Mouse (Mus musculus): ENCODE measurements around the gene Htr1a. TPM values are rescaled to one million over a fixed set of nuclear protein-coding genes. Genes with fewer than 3 reads are reported as not detected.
A peak's percentile ranks its signal among the peaks of the same experiment; 100 is the strongest.

The Htr1a gene
- polyA plus RNA-seq (2014; fragmentation: Nextera tagmentation; extraction: Ambion mirVana) = 3.9 and 4.8 TPM in 2 replicates

DNA sequence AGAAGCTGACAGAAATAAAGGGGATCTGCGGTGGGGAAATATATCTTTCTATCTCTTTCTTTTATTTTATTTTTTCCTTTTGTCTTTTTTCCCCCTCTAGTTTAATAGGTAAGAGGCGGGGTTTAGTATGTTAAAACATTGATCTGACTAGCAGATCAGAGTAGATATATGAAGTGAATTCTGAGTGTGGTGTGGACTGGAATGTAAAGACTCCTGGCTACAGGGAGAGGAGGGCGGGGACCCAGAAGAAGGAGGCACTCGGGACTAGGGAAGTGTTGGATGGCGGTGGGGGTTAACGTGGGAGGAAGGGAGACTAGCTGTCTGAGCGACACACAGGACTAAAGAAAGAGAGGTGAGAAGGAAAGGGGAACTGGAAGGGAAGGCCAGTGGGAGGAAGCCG is at the start of gene Htr1a:
TSS of gene Htr1a (plus strand) at position 301 of the 400 bp plus-strand sequence.
- Histone ChIP-seq H3K9ac (replicated peaks; ENCODE audit: low read depth, low read length) (peak within 1 kb of the TSS; percentile 37; the same call in 1 of the 2 replicates), H3K27me3 (ENCODE audit: control insufficient read depth, insufficient read depth, low read length) (peaks cover 24% of the 10 kb centered on the region), H3K9me3 (ENCODE audit: control insufficient read depth, low read length) (no peaks in the 10 kb centered on the region), H3K4me3 (ENCODE audit: low read depth, low read length) (peak within 1 kb of the TSS; percentile 39), H3K36me3 (ENCODE audit: control insufficient read depth, insufficient read depth, low read length) (no peaks in the 10 kb centered on the region), H3K27ac (ENCODE audit: low read depth, low read length) (no peak within 1 kb of the TSS), H3K4me1 (ENCODE audit: control insufficient read depth, insufficient read depth, low read length) (0 out of 2 replicates have a peak, but pooled peaks cover 5% of the 10 kb centered on the region), H3K4me2 (ENCODE audit: low read depth, low read length) (peak within 1 kb of the TSS; percentile 77)
- no peak for ATAC-seq (ENCODE audit: low read depth)
- 6% methylated on average over 8 of the region's 8 CpGs for WGBS

DNA sequence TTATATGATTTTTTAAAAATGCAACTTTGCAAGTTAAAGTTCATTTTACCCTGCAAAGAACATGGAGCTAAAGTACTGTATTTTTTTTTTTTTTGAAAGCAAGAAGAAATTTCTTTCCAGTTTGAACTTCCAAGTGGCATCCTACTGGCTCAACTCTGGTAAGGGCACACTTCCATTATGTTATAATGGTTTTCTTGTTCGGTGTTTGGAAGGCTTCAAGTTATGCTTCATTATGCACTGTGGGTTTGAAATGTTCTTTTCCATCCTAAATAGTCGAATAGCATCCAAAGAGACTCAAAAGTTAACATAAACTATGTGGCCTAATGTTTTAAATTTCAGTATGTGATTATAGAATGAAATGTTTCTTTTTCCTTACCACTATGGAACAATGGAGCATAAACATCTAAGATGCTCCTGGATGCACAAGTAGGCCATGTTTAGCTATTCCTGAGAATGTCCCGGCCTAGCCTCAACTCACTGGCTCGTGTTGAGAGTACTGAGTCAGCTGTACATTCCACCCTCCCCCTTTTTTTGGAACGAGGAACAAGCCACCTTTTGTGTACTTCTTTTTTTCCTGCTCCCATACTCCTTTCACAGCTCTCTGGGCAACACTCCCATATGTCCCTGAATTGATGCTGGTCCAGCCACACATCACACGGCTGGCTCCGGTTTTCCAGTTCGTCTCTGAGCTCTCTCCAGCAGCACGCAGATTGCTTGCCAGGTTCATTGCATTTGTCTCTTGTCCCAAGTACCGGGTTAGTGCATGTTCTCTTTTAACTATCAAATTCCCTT is 31.7 kb upstream of the Htr1a start:
- WGBS = 74% methylated on average over 10 of the region's 10 CpGs
- H3K4me2 ChIP-seq (ENCODE audit: low read depth, low read length) = no peak overlapping the region
- H3K27me3 ChIP-seq (ENCODE audit: control insufficient read depth, insufficient read depth, low read length) = no peaks in the 10 kb centered on the region
- no peaks in the 10 kb centered on the region for H3K36me3 ChIP-seq (ENCODE audit: control insufficient read depth, insufficient read depth, low read length)
- H3K4me1 ChIP-seq (ENCODE audit: control insufficient read depth, insufficient read depth, low read length) = no peaks in the 10 kb centered on the region
- ATAC-seq (ENCODE audit: low read depth) = peak; percentile 34; the same call in 1 of the 2 replicates
- H3K27ac ChIP-seq (ENCODE audit: low read depth, low read length) = no peak overlapping the region
- H3K4me3 ChIP-seq (ENCODE audit: low read depth, low read length) = no peak overlapping the region
- no peak overlapping the region for H3K9ac ChIP-seq (replicated peaks; ENCODE audit: low read depth, low read length)
- H3K9me3 ChIP-seq (ENCODE audit: control insufficient read depth, low read length) = no peaks in the 10 kb centered on the region

DNA sequence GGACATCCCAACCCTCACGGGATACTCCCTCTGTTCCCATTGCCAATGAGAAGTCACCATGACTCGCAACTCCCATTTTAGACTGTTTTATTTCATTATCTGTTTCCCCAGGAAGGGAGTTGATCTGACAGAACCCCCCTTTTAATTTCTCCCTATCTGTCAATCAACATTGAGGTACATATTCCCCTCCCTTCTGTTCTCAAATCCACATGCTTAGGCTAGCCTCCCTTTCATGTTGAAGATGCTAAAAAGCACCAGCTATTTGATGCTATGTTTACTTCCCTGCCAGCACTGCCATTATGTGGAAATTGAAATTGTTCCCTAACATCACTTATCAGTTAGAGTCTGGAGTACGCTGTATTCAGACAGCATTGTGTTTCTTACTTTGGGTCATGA is 31.1 kb upstream of the Htr1a start:
- 91% methylated on average over 3 of the region's 3 CpGs for WGBS
- Histone ChIP-seq H3K27ac (ENCODE audit: low read depth, low read length) (no peak overlapping the region), H3K9me3 (ENCODE audit: control insufficient read depth, low read length) (no peaks in the 10 kb centered on the region), H3K9ac (replicated peaks; ENCODE audit: low read depth, low read length) (no peak overlapping the region), H3K4me1 (ENCODE audit: control insufficient read depth, insufficient read depth, low read length) (no peaks in the 10 kb centered on the region), H3K36me3 (ENCODE audit: control insufficient read depth, insufficient read depth, low read length) (no peaks in the 10 kb centered on the region), H3K4me2 (ENCODE audit: low read depth, low read length) (no peak overlapping the region), H3K4me3 (ENCODE audit: low read depth, low read length) (no peak overlapping the region), H3K27me3 (ENCODE audit: control insufficient read depth, insufficient read depth, low read length) (no peaks in the 10 kb centered on the region)
- ATAC-seq (ENCODE audit: low read depth) = no peak

DNA sequence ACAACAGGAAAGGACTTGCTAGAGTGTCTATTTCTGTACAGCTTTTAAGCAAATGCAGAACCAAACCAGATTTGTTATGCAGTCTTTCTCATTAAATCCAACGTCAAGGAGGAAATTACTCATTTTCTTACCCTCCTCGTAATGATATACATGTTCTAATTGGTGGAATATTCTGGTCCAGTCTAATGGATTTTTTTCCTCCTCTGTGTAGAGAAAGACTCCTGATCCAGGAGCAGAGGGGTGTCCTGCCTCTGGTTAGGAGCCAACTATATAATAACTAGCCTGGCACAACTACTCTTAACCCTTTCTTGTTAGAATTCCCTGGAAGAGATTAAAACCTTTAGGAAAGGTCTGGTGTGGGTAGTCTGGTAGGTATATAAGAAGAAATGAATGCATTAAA is 10.3 kb upstream of the Htr1a start:
- ATAC-seq (ENCODE audit: low read depth) = no peak
- Histone ChIP-seq H3K27me3 (ENCODE audit: control insufficient read depth, insufficient read depth, low read length) (no peaks in the 10 kb centered on the region), H3K27ac (ENCODE audit: low read depth, low read length) (no peak overlapping the region), H3K9ac (replicated peaks; ENCODE audit: low read depth, low read length) (no peak overlapping the region), H3K4me3 (ENCODE audit: low read depth, low read length) (no peak overlapping the region), H3K4me1 (ENCODE audit: control insufficient read depth, insufficient read depth, low read length) (no peaks in the 10 kb centered on the region), H3K4me2 (ENCODE audit: low read depth, low read length) (no peak overlapping the region), H3K36me3 (ENCODE audit: control insufficient read depth, insufficient read depth, low read length) (no peaks in the 10 kb centered on the region), H3K9me3 (ENCODE audit: control insufficient read depth, low read length) (no peaks in the 10 kb centered on the region)
- WGBS = 80% methylated on average over 2 of the region's 2 CpGs

DNA sequence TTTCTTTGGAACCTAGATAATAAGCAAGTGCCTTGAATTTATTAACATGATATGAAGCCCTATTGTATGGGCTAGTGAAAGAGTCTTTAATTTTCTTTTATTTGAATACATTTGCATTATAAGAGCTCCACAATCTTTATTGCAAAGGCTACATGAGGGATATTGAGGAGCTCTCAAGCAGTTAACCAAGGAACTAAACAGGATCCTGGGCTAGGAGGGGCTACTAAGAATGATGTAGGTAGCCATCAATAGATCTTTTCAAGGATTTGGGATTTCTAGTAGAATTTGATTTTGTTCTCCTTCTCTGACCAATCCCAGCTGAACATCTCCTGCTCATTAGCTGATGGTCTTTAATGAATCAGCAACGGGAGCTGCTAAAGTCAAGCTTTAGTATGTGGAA is 9.8 kb upstream of the Htr1a start:
- Histone ChIP-seq H3K4me1 (ENCODE audit: control insufficient read depth, insufficient read depth, low read length) (no peaks in the 10 kb centered on the region), H3K27me3 (ENCODE audit: control insufficient read depth, insufficient read depth, low read length) (no peaks in the 10 kb centered on the region), H3K27ac (ENCODE audit: low read depth, low read length) (no peak overlapping the region), H3K36me3 (ENCODE audit: control insufficient read depth, insufficient read depth, low read length) (no peaks in the 10 kb centered on the region), H3K9me3 (ENCODE audit: control insufficient read depth, low read length) (no peaks in the 10 kb centered on the region), H3K9ac (replicated peaks; ENCODE audit: low read depth, low read length) (no peak overlapping the region), H3K4me2 (ENCODE audit: low read depth, low read length) (no peak overlapping the region), H3K4me3 (ENCODE audit: low read depth, low read length) (no peak overlapping the region)
- WGBS = 97% methylated on average over 1 of the region's 1 CpGs
- no peak for ATAC-seq (ENCODE audit: low read depth)

DNA sequence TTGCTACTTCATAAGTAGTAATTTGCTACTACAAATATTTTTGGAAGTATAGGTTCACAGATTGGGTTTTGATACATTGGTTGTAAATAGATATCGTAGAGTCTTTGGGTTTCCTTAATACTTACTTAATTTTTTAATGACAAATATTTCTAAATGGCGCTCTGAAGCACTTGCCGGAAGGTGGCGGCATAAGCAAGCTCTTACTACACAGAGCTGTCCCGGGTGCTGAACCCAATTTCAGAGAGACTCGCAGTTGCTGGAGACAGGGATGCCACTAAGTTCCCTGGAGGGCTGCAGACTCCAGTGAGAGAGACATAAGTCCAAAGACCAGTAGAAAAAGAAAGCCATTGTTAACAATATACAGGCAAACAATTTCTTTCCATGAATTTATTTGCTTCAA is 863 bp upstream of the Htr1a start:
- no peaks in the 10 kb centered on the region for H3K36me3 ChIP-seq (ENCODE audit: control insufficient read depth, insufficient read depth, low read length)
- H3K9ac ChIP-seq (replicated peaks; ENCODE audit: low read depth, low read length) = no peak overlapping the region
- no peaks in the 10 kb centered on the region for H3K9me3 ChIP-seq (ENCODE audit: control insufficient read depth, low read length)
- 0 out of 2 replicates have a peak, but pooled peaks cover 5% of the 10 kb centered on the region for H3K4me1 ChIP-seq (ENCODE audit: control insufficient read depth, insufficient read depth, low read length)
- no peak overlapping the region for H3K27ac ChIP-seq (ENCODE audit: low read depth, low read length)
- no peak overlapping the region for H3K4me2 ChIP-seq (ENCODE audit: low read depth, low read length)
- peaks cover 24% of the 10 kb centered on the region for H3K27me3 ChIP-seq (ENCODE audit: control insufficient read depth, insufficient read depth, low read length)
- WGBS = 4% methylated on average over 6 of the region's 6 CpGs
- no peak overlapping the region for H3K4me3 ChIP-seq (ENCODE audit: low read depth, low read length)
- 0 out of 2 replicates have a peak, but pooled peaks have one; percentile 52 for ATAC-seq (ENCODE audit: low read depth)

DNA sequence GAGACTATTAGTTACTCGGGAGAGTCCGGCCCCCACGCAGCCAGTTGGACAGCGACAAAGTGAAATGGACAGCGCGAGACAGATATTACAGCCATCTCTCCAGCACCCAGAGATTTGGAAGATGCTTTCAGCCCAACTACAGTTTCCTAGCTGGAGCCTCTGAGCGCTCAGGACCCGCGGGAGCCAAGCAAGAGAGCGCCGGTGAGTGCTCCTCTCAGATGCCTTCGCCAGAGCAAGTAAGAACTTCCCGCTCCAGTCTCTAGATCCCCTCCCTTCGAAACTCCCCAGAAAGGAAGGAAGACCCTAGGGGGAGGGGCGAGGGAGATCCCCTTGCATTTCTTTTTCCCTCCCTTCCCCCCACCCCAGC is 415 bp downstream of the Htr1a start:
- Histone ChIP-seq H3K9ac (replicated peaks; ENCODE audit: low read depth, low read length) (peak overlapping the region; percentile 37; the same call in 1 of the 2 replicates), H3K27me3 (ENCODE audit: control insufficient read depth, insufficient read depth, low read length) (peaks cover 24% of the 10 kb centered on the region), H3K27ac (ENCODE audit: low read depth, low read length) (no peak overlapping the region), H3K9me3 (ENCODE audit: control insufficient read depth, low read length) (no peaks in the 10 kb centered on the region), H3K4me3 (ENCODE audit: low read depth, low read length) (peak overlapping the region; percentile 39), H3K4me2 (ENCODE audit: low read depth, low read length) (peak overlapping the region; percentile 77), H3K36me3 (ENCODE audit: control insufficient read depth, insufficient read depth, low read length) (no peaks in the 10 kb centered on the region), H3K4me1 (ENCODE audit: control insufficient read depth, insufficient read depth, low read length) (0 out of 2 replicates have a peak, but pooled peaks cover 5% of the 10 kb centered on the region)
- WGBS = 0% methylated on average over 14 of the region's 15 CpGs
- peak; percentile 15; the same call in 1 of the 2 replicates for ATAC-seq (ENCODE audit: low read depth)

DNA sequence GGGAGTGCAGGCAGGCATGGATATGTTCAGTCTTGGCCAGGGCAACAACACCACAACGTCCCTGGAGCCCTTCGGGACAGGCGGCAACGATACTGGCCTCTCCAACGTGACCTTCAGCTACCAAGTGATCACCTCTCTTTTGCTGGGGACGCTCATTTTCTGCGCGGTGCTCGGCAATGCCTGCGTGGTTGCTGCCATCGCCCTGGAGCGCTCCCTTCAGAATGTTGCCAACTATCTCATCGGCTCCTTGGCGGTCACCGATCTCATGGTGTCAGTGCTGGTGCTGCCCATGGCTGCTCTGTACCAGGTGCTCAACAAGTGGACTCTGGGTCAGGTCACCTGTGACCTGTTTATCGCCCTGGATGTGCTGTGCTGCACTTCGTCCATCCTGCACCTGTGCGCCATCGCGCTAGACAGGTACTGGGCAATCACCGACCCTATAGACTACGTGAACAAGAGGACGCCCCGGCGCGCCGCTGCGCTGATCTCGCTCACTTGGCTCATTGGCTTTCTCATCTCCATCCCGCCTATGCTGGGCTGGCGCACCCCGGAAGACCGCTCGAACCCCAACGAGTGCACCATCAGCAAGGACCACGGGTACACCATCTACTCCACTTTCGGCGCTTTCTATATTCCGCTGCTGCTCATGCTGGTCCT is 927 bp downstream of the Htr1a start:
- H3K4me3 ChIP-seq (ENCODE audit: low read depth, low read length) = peak overlapping the region; percentile 39
- H3K36me3 ChIP-seq (ENCODE audit: control insufficient read depth, insufficient read depth, low read length) = no peaks in the 10 kb centered on the region
- peak; percentile 78 for ATAC-seq (ENCODE audit: low read depth)
- peak overlapping the region; percentile 37; the same call in 1 of the 2 replicates for H3K9ac ChIP-seq (replicated peaks; ENCODE audit: low read depth, low read length)
- H3K9me3 ChIP-seq (ENCODE audit: control insufficient read depth, low read length) = no peaks in the 10 kb centered on the region
- peak overlapping the region; percentile 77 for H3K4me2 ChIP-seq (ENCODE audit: low read depth, low read length)
- H3K4me1 ChIP-seq (ENCODE audit: control insufficient read depth, insufficient read depth, low read length) = 0 out of 2 replicates have a peak, but pooled peaks cover 5% of the 10 kb centered on the region
- H3K27ac ChIP-seq (ENCODE audit: low read depth, low read length) = no peak overlapping the region
- peaks cover 24% of the 10 kb centered on the region for H3K27me3 ChIP-seq (ENCODE audit: control insufficient read depth, insufficient read depth, low read length)
- WGBS = under 1% methylated on average over 39 of the region's 39 CpGs

DNA sequence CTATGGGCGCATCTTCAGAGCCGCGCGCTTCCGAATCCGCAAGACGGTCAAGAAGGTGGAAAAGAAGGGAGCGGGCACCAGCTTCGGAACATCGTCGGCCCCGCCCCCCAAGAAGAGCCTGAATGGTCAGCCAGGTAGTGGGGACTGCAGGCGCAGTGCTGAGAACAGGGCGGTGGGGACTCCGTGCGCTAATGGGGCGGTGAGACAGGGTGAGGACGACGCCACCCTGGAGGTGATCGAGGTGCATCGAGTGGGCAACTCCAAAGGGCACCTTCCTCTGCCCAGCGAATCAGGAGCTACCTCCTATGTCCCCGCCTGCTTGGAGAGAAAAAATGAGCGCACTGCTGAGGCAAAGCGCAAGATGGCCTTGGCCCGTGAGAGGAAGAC is 1.4 kb downstream of the Htr1a start:
- 0 out of 2 replicates have a peak, but pooled peaks cover 5% of the 10 kb centered on the region for H3K4me1 ChIP-seq (ENCODE audit: control insufficient read depth, insufficient read depth, low read length)
- peaks cover 24% of the 10 kb centered on the region for H3K27me3 ChIP-seq (ENCODE audit: control insufficient read depth, insufficient read depth, low read length)
- ATAC-seq (ENCODE audit: low read depth) = peak; percentile 79
- no peaks in the 10 kb centered on the region for H3K9me3 ChIP-seq (ENCODE audit: control insufficient read depth, low read length)
- peak overlapping the region; percentile 37; the same call in 1 of the 2 replicates for H3K9ac ChIP-seq (replicated peaks; ENCODE audit: low read depth, low read length)
- WGBS = 1% methylated on average over 26 of the region's 26 CpGs
- H3K4me3 ChIP-seq (ENCODE audit: low read depth, low read length) = peak overlapping the region; percentile 39
- H3K36me3 ChIP-seq (ENCODE audit: control insufficient read depth, insufficient read depth, low read length) = no peaks in the 10 kb centered on the region
- H3K4me2 ChIP-seq (ENCODE audit: low read depth, low read length) = peak overlapping the region; percentile 77
- H3K27ac ChIP-seq (ENCODE audit: low read depth, low read length) = no peak overlapping the region

All from neural tube, embryonic 14.5 days (tissue).